13 mouse cellular contexts compared by ENCODE assay signal in genomic region chr7:129215926-129216543, GRCm38 (mm10). TPM values are rescaled to one million over a fixed set of nuclear protein-coding genes. Genes with fewer than 3 reads are reported as not detected.
A peak's percentile ranks its signal among the peaks of the same experiment; 100 is the strongest.
DNase-seq lines count a peak whose midpoint lies in the region; ATAC-seq and TF ChIP-seq lines count a peak whose summit lies in the region.
"Had no signal": no experiment of that assay in that cellular context is flagged by ENCODE, and none has a peak within 500 bp of the region (broad histone marks: within the 10 kb centered on the region; RNA-seq: fewer than 3 reads in every experiment).

No protein-coding gene starts in this region.

- TF ChIP-seq POLR2A in kidney, adult 2 months (IDR thresholded peaks at IDR 0.05; ENCODE audit: low read depth, low read length) = no peak

- peaks cover 5% of the 10 kb centered on the region; the same call in 1 of the 2 replicates for H3K4me1 ChIP-seq in intestine, embryonic 14.5 days (replicated peaks; ENCODE audit: control insufficient read depth, insufficient read depth, low read length)
- H3K4me1 ChIP-seq in intestine, embryonic 15.5 days (replicated peaks) = no peaks in the 10 kb centered on the region
- H3K4me1 ChIP-seq in neural tube, embryonic 14.5 days (ENCODE audit: control insufficient read depth, insufficient read depth, low read length) = 0 out of 2 replicates have a peak, but pooled peaks cover 4% of the 10 kb centered on the region
- H3K4me1 ChIP-seq in neural tube, embryonic 15.5 days = peaks cover 12% of the 10 kb centered on the region
- H3K4me1 ChIP-seq in kidney, adult 2 months (ENCODE audit: control insufficient read depth, insufficient read depth, low read length) = no peaks in the 10 kb centered on the region
- H3K4me1 ChIP-seq: liver, embryonic 15.5 days had no signal

- H3K9ac ChIP-seq in intestine, embryonic 14.5 days (ENCODE audit: low read length) = no peak overlapping the region
- no peak overlapping the region for H3K9ac ChIP-seq in intestine, embryonic 15.5 days
- H3K9ac ChIP-seq in neural tube, embryonic 14.5 days (replicated peaks; ENCODE audit: low read depth, low read length) = no peak overlapping the region
- H3K9ac ChIP-seq in neural tube, embryonic 15.5 days (replicated peaks) = no peak overlapping the region
- H3K9ac ChIP-seq: liver, embryonic 15.5 days had no signal

- WGBS in intestine, embryonic 14.5 days = 79% methylated on average over 10 of the region's 10 CpGs
- WGBS in intestine, embryonic 15.5 days = 79% methylated on average over 10 of the region's 10 CpGs
- 71% methylated on average over 10 of the region's 10 CpGs for WGBS in neural tube, embryonic 14.5 days
- 73% methylated on average over 10 of the region's 10 CpGs for WGBS in neural tube, embryonic 15.5 days
- WGBS in kidney, adult 2 months = 86% methylated on average over 10 of the region's 10 CpGs

- H3K36me3 ChIP-seq in intestine, embryonic 14.5 days (ENCODE audit: control insufficient read depth, insufficient read depth, low read length) = no peaks in the 10 kb centered on the region
- H3K36me3 ChIP-seq in intestine, embryonic 15.5 days = no peaks in the 10 kb centered on the region
- H3K36me3 ChIP-seq in neural tube, embryonic 14.5 days (ENCODE audit: control insufficient read depth, insufficient read depth, low read length) = no peaks in the 10 kb centered on the region
- H3K36me3 ChIP-seq in neural tube, embryonic 15.5 days = no peaks in the 10 kb centered on the region
- H3K36me3 ChIP-seq in kidney, adult 2 months (ENCODE audit: control insufficient read depth, insufficient read depth, low read length) = no peaks in the 10 kb centered on the region
- H3K36me3 ChIP-seq: liver, embryonic 15.5 days had no signal

- H3K9me3 ChIP-seq in intestine, embryonic 14.5 days (ENCODE audit: control insufficient read depth, low read length) = no peaks in the 10 kb centered on the region
- no peaks in the 10 kb centered on the region for H3K9me3 ChIP-seq in intestine, embryonic 15.5 days
- H3K9me3 ChIP-seq in neural tube, embryonic 14.5 days (ENCODE audit: control insufficient read depth, low read length) = no peaks in the 10 kb centered on the region
- H3K9me3 ChIP-seq in neural tube, embryonic 15.5 days (replicated peaks) = no peaks in the 10 kb centered on the region
- H3K9me3 ChIP-seq: liver, embryonic 15.5 days had no signal

- no peaks in the 10 kb centered on the region for H3K27me3 ChIP-seq in intestine, embryonic 14.5 days (replicated peaks; ENCODE audit: control insufficient read depth, insufficient read depth, low read length)
- no peaks in the 10 kb centered on the region for H3K27me3 ChIP-seq in intestine, embryonic 15.5 days (replicated peaks)
- no peaks in the 10 kb centered on the region for H3K27me3 ChIP-seq in neural tube, embryonic 14.5 days (ENCODE audit: control insufficient read depth, insufficient read depth, low read length)
- no peaks in the 10 kb centered on the region for H3K27me3 ChIP-seq in neural tube, embryonic 15.5 days (replicated peaks)
- H3K27me3 ChIP-seq in kidney, adult 2 months (replicated peaks; ENCODE audit: control insufficient read depth, insufficient read depth, low read length) = no peaks in the 10 kb centered on the region
- H3K27me3 ChIP-seq: liver, embryonic 15.5 days had no signal

- TF ChIP-seq CTCF in kidney, adult 2 months (conservative IDR thresholded peaks at IDR 0.05; ENCODE audit: insufficient read depth, insufficient read length, low read depth, low read length) = no peak

- no peak overlapping the region for H3K27ac ChIP-seq in intestine, embryonic 14.5 days (ENCODE audit: low read depth)
- no peak overlapping the region for H3K27ac ChIP-seq in intestine, embryonic 15.5 days
- H3K27ac ChIP-seq in neural tube, embryonic 14.5 days (ENCODE audit: low read depth, low read length) = peak overlapping the region; percentile 60; the same call in 1 of the 2 replicates
- no peak overlapping the region for H3K27ac ChIP-seq in neural tube, embryonic 15.5 days (replicated peaks)
- no peak overlapping the region for H3K27ac ChIP-seq in kidney, adult 2 months (ENCODE audit: insufficient read depth, low read depth, low read length)
- H3K27ac ChIP-seq: liver, embryonic 15.5 days; macrophage had no signal

- no peak for ATAC-seq in cerebellum, adult (ENCODE audit: insufficient number of reproducible peaks, low FRiP score, low TSS enrichment)
- no peak for ATAC-seq in intestine, embryonic 14.5 days (replicated peaks; ENCODE audit: low FRiP score, low TSS enrichment, low read depth)
- no peak for ATAC-seq in intestine, embryonic 15.5 days
- ATAC-seq in neural tube, embryonic 14.5 days (ENCODE audit: low read depth) = no peak; the same call in 1 of the 2 replicates
- no peak for ATAC-seq in neural tube, embryonic 15.5 days (ENCODE audit: low FRiP score)

- DNase-seq in cerebellum, postnatal 14 days = peak; percentile 31 to 37
- peak; percentile 52 for DNase-seq in intestine, embryonic 14.5 days (ENCODE audit: low spot score)
- no peak for DNase-seq in kidney, adult 2 months
- DNase-seq in c-Kit-positive CD71-positive TER-119-positive erythroid progenitor cells, embryonic 14.5 days (ENCODE audit: low spot score) = no peak
- DNase-seq: cerebellum, adult 8-10 months; kidney, postnatal 25 days; thymus, postnatal 4 days had no signal

- no peak overlapping the region for H3K4me2 ChIP-seq in intestine, embryonic 14.5 days (ENCODE audit: low read length)
- no peak overlapping the region for H3K4me2 ChIP-seq in intestine, embryonic 15.5 days (replicated peaks)
- no peak overlapping the region for H3K4me2 ChIP-seq in neural tube, embryonic 14.5 days (ENCODE audit: low read depth, low read length)
- H3K4me2 ChIP-seq in neural tube, embryonic 15.5 days = no peak overlapping the region
- H3K4me2 ChIP-seq: liver, embryonic 15.5 days had no signal

- H3K4me3 ChIP-seq in intestine, embryonic 14.5 days (ENCODE audit: low read depth, low read length) = no peak overlapping the region
- no peak overlapping the region for H3K4me3 ChIP-seq in intestine, embryonic 15.5 days (replicated peaks)
- H3K4me3 ChIP-seq in neural tube, embryonic 14.5 days (ENCODE audit: low read depth, low read length) = no peak overlapping the region
- H3K4me3 ChIP-seq in neural tube, embryonic 15.5 days (replicated peaks) = no peak overlapping the region
- H3K4me3 ChIP-seq in kidney, adult 2 months (ENCODE audit: insufficient read depth, low read depth, low read length) = no peak overlapping the region
- H3K4me3 ChIP-seq: liver, embryonic 15.5 days had no signal

RNA-seq across cellular contexts. Expression of gene Plpp4, which starts 40.8 kb away (rescaled TPM):
- 0.28 and 0.31 TPM in 2 replicates for polyA plus RNA-seq in intestine, embryonic 14.5 days (2014; fragmentation: Nextera tagmentation; extraction: Ambion mirVana)
- 0.41 TPM in 1 of 2 replicates, not detected in the other for polyA plus RNA-seq in intestine, embryonic 15.5 days (2015; fragmentation: Nextera tagmentation; extraction: Ambion mirVana)
- 5.3 and 11.2 TPM in 2 replicates for polyA plus RNA-seq in neural tube, embryonic 14.5 days (2014; fragmentation: Nextera tagmentation; extraction: Ambion mirVana)
- 9.5 and 12.7 TPM in 2 replicates for polyA plus RNA-seq in neural tube, embryonic 15.5 days (2015; fragmentation: Nextera tagmentation; extraction: Ambion mirVana)
- 0.26 and 0.27 TPM in 2 replicates for polyA plus RNA-seq in kidney, adult 2 months (2012; rRNA removed)
- polyA plus RNA-seq: liver, embryonic 15.5 days; macrophage had no signal

Comparison
In these comparisons a context has a peak if more than half of its experiments do, and no peak if none do; other contexts are left out.
1. DNase-seq: peak in cerebellum, postnatal 14 days (2 of 2) and intestine, embryonic 14.5 days (single experiment); none in kidney, adult 2 months (single experiment) and c-Kit-positive CD71-positive TER-119-positive erythroid progenitor cells, embryonic 14.5 days (single experiment).